Mouse (Mus musculus) kidney, embryonic 16.5 days (tissue): ENCODE measurements around the gene Ccdc153. TPM values are rescaled to one million over a fixed set of nuclear protein-coding genes. Genes with fewer than 3 reads are reported as not detected.
A peak's percentile ranks its signal among the peaks of the same experiment; 100 is the strongest.

ENCODE experiments used
- ATAC-seq: fragments of 200-750 bp; cut with Nextera tagmentation; 2 replicates; pipeline ENCODE4 v1.8.0; 2017; ENCODE audit warnings: moderate TSS enrichment; ENCODE audit not compliant: low FRiP score, low TSS enrichment
- H3K27ac ChIP-seq: fragments of 300-500 bp; sonication (generic); 2 replicates; pipeline ENCODE4 v1.5.1; 2014; ENCODE audit warnings: low read length
- H3K27me3 ChIP-seq: fragments of 300-500 bp; sonication (generic); 2 replicates; pipeline ENCODE4 v1.6.1; 2014; ENCODE audit warnings: low read length, control low read depth, mixed read lengths; ENCODE audit not compliant: insufficient read depth
- H3K36me3 ChIP-seq: fragments of 300-500 bp; sonication (generic); 2 replicates; pipeline ENCODE4 v1.6.1; 2014; ENCODE audit warnings: low read length, control low read depth, mixed read lengths; ENCODE audit not compliant: insufficient read depth
- H3K4me1 ChIP-seq: fragments of 300-500 bp; sonication (generic); 2 replicates; pipeline ENCODE4 v1.6.1; 2014; ENCODE audit warnings: low read length, control low read depth, mixed read lengths; ENCODE audit not compliant: insufficient read depth
- H3K4me2 ChIP-seq: fragments of 300-500 bp; sonication (generic); replicated peaks from 2 replicates; pipeline ENCODE4 v1.6.1; 2014; ENCODE audit warnings: low read depth, low read length
- H3K4me3 ChIP-seq: fragments of 300-500 bp; sonication (generic); 2 replicates; pipeline ENCODE4 v1.5.1; 2014; ENCODE audit warnings: mild to moderate bottlenecking, low read length
- H3K9ac ChIP-seq: fragments of 300-500 bp; sonication (generic); replicated peaks from 2 replicates; pipeline ENCODE4 v1.6.1; 2014; ENCODE audit warnings: low read length
- H3K9me3 ChIP-seq: fragments of 300-500 bp; sonication (generic); 2 replicates; pipeline ENCODE4 v1.6.1; 2016; ENCODE audit warnings: low read length, control low read depth
- WGBS: fragments of 180-500 bp; shearing (Covaris S2); extraction: QIAGEN DNeasy Blood & Tissue Kit; methylation state at CpG from one replicate; pipeline ENCODE4 v1.1.7; 2014; 5-methylcytosine and 5-hydroxymethylcytosine counted together
- polyA plus RNA-seq: library from polyadenylated mRNA; unstranded; fragments of >200 nt; fragmentation: Nextera tagmentation; extraction: Ambion mirVana; gene quantifications from 2 replicates; pipeline ENCODE4 v1.2.1, GENCODE M21; 2015

Ccdc153 gene
- polyA plus RNA-seq, 1 experiment from 2014 or later: not detected

DNA sequence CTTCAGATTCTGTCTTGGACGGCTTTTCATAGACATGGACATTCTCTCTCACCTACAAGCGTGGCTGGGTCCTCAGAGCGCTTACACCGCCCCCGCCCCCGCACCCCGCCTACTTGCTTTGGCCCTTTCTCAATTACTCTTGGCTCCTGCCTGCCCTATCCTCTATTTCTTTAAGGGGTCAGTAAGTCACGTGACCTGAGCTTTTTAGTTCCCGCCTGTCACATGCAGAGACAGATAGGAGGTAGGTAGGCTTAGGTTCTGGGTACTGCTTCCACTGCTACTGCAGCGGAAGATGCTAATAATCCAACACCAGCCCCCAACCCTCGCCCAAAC lies 48.4 kb downstream of the Ccdc153 start:
- Histone ChIP-seq H3K4me2 (peak overlapping the region; percentile 99; the same call in 1 of the 2 replicates), H3K4me3 (no peak overlapping the region; the same call in 1 of the 2 replicates), H3K27ac (no peak overlapping the region), H3K9ac (no peak overlapping the region), H3K36me3 (peaks cover 16% of the 10 kb centered on the region), H3K4me1 (peaks cover 23% of the 10 kb centered on the region), H3K27me3 (peaks cover 16% of the 10 kb centered on the region; the same call in 1 of the 2 replicates), H3K9me3 (no peaks in the 10 kb centered on the region)
- 3% methylated on average over 11 of the region's 11 CpGs for WGBS
- 0 out of 2 replicates have a peak, but pooled peaks have one; percentile 25 for ATAC-seq

DNA sequence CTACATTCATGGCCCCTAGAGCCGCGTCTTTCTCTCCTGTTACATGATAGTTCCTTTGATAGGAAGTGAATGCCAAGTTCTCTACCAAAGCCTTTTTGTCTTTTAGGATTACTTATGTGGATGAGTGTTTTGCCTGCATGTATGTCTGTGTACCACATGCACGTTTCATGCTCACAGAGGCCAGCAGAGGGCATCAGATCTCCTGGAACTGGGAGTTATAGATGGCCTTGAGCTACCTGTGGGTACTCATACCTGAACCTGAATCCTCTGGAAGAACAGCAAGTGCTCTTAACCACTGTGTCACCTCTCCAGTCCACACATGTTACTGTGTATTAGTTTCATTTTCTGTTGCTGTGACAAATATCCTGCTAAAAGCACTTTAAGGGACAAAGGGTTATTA lies 52.0 kb downstream of the Ccdc153 start:
- H3K9me3 ChIP-seq: no peaks in the 10 kb centered on the region
- no peak overlapping the region for H3K27ac ChIP-seq
- 74% methylated on average over 3 of the region's 3 CpGs for WGBS
- H3K4me1 ChIP-seq: peaks cover 16% of the 10 kb centered on the region
- no peak overlapping the region for H3K4me3 ChIP-seq
- no peak for ATAC-seq
- no peak overlapping the region for H3K9ac ChIP-seq
- H3K4me2 ChIP-seq: no peak overlapping the region
- H3K27me3 ChIP-seq: peaks cover 5% of the 10 kb centered on the region; the same call in 1 of the 2 replicates
- H3K36me3 ChIP-seq: peaks cover 45% of the 10 kb centered on the region

Other genes with a start within 250 kb of the Ccdc153 start
- 7.7 and 10.5 TPM in 2 replicates for gene Thy1, start 197.3 kb upstream of the Ccdc153 start, polyA plus RNA-seq
- 53.9 and 57.7 TPM in 2 replicates for gene Usp2, start 173.7 kb upstream of the Ccdc153 start, polyA plus RNA-seq
- 0.10 and 0.25 TPM in 2 replicates for gene Mfrp, start 138.9 kb upstream of the Ccdc153 start, polyA plus RNA-seq
- gene C1qtnf5, start 133.4 kb upstream of the Ccdc153 start, polyA plus RNA-seq: 4.7 and 5.7 TPM in 2 replicates
- gene Gm49380, start 127.2 kb upstream of the Ccdc153 start, polyA plus RNA-seq: 0.22 and 0.25 TPM in 2 replicates
- gene Rnf26, start 127.2 kb upstream of the Ccdc153 start, polyA plus RNA-seq: 75.0 and 87.0 TPM in 2 replicates
- 54.3 and 60.3 TPM in 2 replicates for gene Mcam, start 106.2 kb upstream of the Ccdc153 start, polyA plus RNA-seq
- gene Cbl, start 6.6 kb upstream of the Ccdc153 start, polyA plus RNA-seq: 17.6 and 24.0 TPM in 2 replicates
- 13.3 and 14.1 TPM in 2 replicates for gene Pdzd3, start 10.8 kb downstream of the Ccdc153 start, polyA plus RNA-seq
- 6.6 and 7.9 TPM in 2 replicates for gene Nlrx1, start 27.9 kb downstream of the Ccdc153 start, polyA plus RNA-seq
- 2.8 TPM in 2 replicates for gene Abcg4, start 47.9 kb downstream of the Ccdc153 start, polyA plus RNA-seq
- 27.2 and 31.1 TPM in 2 replicates for gene Hinfp, start 65.0 kb downstream of the Ccdc153 start, polyA plus RNA-seq
- gene C2cd2l, start 79.6 kb downstream of the Ccdc153 start, polyA plus RNA-seq: 11.6 and 14.3 TPM in 2 replicates
- gene Dpagt1, start 85.3 kb downstream of the Ccdc153 start, polyA plus RNA-seq: 45.4 and 53.9 TPM in 2 replicates
- 353 and 432 TPM in 2 replicates for gene H2afx, start 94.0 kb downstream of the Ccdc153 start, polyA plus RNA-seq
- gene Hmbs, start 103.6 kb downstream of the Ccdc153 start, polyA plus RNA-seq: 133 and 137 TPM in 2 replicates
- gene Vps11, start 121.0 kb downstream of the Ccdc153 start, polyA plus RNA-seq: 38.5 and 40.0 TPM in 2 replicates
- gene Hyou1, start 138.8 kb downstream of the Ccdc153 start, polyA plus RNA-seq: 48.0 and 51.2 TPM in 2 replicates
- 67.3 and 74.4 TPM in 2 replicates for gene Slc37a4, start 156.2 kb downstream of the Ccdc153 start, polyA plus RNA-seq
- 1,444 and 1,489 TPM in 2 replicates for gene Rps25, start 166.5 kb downstream of the Ccdc153 start, polyA plus RNA-seq
- gene Trappc4, start 166.9 kb downstream of the Ccdc153 start, polyA plus RNA-seq: 138 TPM in 2 replicates
- gene Ccdc84, start 177.9 kb downstream of the Ccdc153 start, polyA plus RNA-seq: 26.0 and 31.6 TPM in 2 replicates
- gene Foxr1, start 200.5 kb downstream of the Ccdc153 start, polyA plus RNA-seq: not detected in 2 replicates
- 3.4 and 7.6 TPM in 2 replicates for gene Upk2, start 214.3 kb downstream of the Ccdc153 start, polyA plus RNA-seq
- 11.3 and 12.4 TPM in 2 replicates for gene Bcl9l, start 242.1 kb downstream of the Ccdc153 start, polyA plus RNA-seq